Mouse (Mus musculus) G1E (cell line): ENCODE data around the gene Rprd1b.

ENCODE experiments used
- CTCF ChIP-seq: IDR thresholded peaks from 2 replicates; pipeline ENCODE4 v1.5.1; 2012; ENCODE audit warnings: low read depth, low read length, inconsistent platforms, mixed read lengths
- GATA2 ChIP-seq: IDR thresholded peaks from 2 replicates; pipeline ENCODE4 v1.6.1; 2012; ENCODE audit warnings: low read depth, low read length, inconsistent platforms, borderline replicate concordance
- POLR2AphosphoS5 ChIP-seq: IDR thresholded peaks from 2 replicates; pipeline ENCODE4 v1.6.1; 2012; ENCODE audit warnings: low read depth, low read length, inconsistent platforms; ENCODE audit not compliant: insufficient replicate concordance
- TAL1 ChIP-seq: conservative IDR thresholded peaks from 2 replicates; pipeline ENCODE4 v1.6.1; 2012; ENCODE audit warnings: low read depth, low read length, inconsistent platforms, mixed read lengths

DNA sequence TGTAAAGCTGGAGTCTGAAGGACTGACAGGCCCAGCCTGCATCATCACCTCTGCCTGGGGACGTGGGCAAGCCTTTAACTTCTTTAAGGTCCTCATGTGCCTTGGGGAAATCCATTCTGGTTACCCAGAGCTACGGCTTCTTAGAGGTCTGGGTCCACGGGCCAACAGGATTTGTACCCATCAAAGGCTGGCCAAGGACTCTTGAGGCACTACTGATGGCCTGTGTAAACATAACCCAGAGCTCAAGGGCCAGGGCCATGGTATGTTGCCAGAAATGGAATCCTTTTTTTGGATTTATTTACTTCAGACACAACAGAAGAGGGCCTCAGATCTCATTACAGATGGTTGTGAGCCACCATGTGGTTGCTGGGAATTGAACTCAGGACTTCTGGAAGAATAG lies 45.6 kb upstream of the Rprd1b start:
- TF ChIP-seq CTCF (no peak), GATA2 (no peak), POLR2AphosphoS5 (no peak), TAL1 (no peak)
